Mouse (Mus musculus) bone marrow, adult 2 months (tissue): ENCODE data around the gene Smg1.

Source experiments
- CTCF ChIP-seq: fragments of 200-500 bp; IDR thresholded peaks from 2 replicates; pipeline ENCODE4 v1.5.1; 2011; ENCODE audit warnings: low read length, control low read depth; ENCODE audit not compliant: control insufficient read depth, insufficient read depth
- POLR2A ChIP-seq: fragments of 200-500 bp; IDR thresholded peaks from 2 replicates; pipeline ENCODE4 v1.6.1; 2011; ENCODE audit warnings: low read depth, mild to moderate bottlenecking, control low read depth, low read length, borderline replicate concordance; ENCODE audit not compliant: control insufficient read depth

DNA sequence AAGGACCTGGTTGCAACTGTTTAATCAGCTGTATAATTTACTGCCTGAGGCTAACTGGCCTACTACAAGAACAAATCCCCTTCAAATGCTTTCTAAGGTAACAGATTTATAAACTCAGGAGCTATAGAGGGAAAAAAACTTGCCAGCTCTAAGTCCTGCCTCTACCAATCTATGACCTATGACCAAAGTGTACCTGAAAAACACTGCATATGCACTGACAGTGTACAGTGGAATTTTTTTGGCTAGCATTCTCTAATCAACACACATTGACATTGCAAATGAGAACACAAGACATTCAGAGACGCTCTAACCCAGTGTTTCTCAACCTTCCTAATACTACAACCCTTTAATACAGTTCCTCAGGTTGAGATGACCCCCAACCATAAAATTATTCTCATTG is 9.2 kb downstream of the Smg1 start:
- no peak for TF ChIP-seq POLR2A
- no peak for TF ChIP-seq CTCF
